Mouse (Mus musculus) frontal cortex, adult (tissue): ENCODE measurements around the gene Kcnn1.

Source experiments
- ATAC-seq: cut with Nextera tagmentation; 2 replicates; pipeline ENCODE4 v1.9.2; 2017; ENCODE audit warnings: mild to moderate bottlenecking, moderate library complexity, mixed read lengths; ENCODE audit not compliant: low TSS enrichment

Gene Kcnn1

GRCm38 (mm10) chr8:70893656-70894384, 30.8 kb upstream of the Kcnn1 start:
- no peak for ATAC-seq

GRCm38 (mm10) chr8:70892896-70893655, 30.0 kb upstream of the Kcnn1 start:
- no peak for ATAC-seq

GRCm38 (mm10) chr8:70892022-70892895, 29.2 kb upstream of the Kcnn1 start, which contains the start of gene Slc5a5:
Gene Slc5a5 (minus strand): TSS chr8:70892757.
- ATAC-seq = no peak

GRCm38 (mm10) chr8:70891356-70891755, 28.3 kb upstream of the Kcnn1 start:
- no peak for ATAC-seq

- no peak for ATAC-seq
Measured at GRCm38 (mm10) chr8:70890656-70891055, 27.6 kb upstream of the Kcnn1 start.

GRCm38 (mm10) chr8:70887669-70888068, 24.6 kb upstream of the Kcnn1 start:
- ATAC-seq = peak; percentile 81

GRCm38 (mm10) chr8:70885612-70886011, 22.6 kb upstream of the Kcnn1 start:
- no peak for ATAC-seq

- no peak for ATAC-seq
Measured at GRCm38 (mm10) chr8:70884683-70885082, 21.6 kb upstream of the Kcnn1 start.

GRCm38 (mm10) chr8:70884186-70884585, 21.1 kb upstream of the Kcnn1 start:
- ATAC-seq = no peak

- peak; percentile 48 for ATAC-seq
Measured at GRCm38 (mm10) chr8:70880546-70880945, 17.5 kb upstream of the Kcnn1 start.

- ATAC-seq = peak; percentile 56
Measured at GRCm38 (mm10) chr8:70880126-70880525, 17.1 kb upstream of the Kcnn1 start.

GRCm38 (mm10) chr8:70879500-70879899, 16.4 kb upstream of the Kcnn1 start:
- peak; percentile 58 for ATAC-seq

- ATAC-seq = no peak
Measured at GRCm38 (mm10) chr8:70878178-70878577, 15.1 kb upstream of the Kcnn1 start.

GRCm38 (mm10) chr8:70876382-70876781, 13.3 kb upstream of the Kcnn1 start:
- ATAC-seq = no peak

- ATAC-seq = no peak
Measured at GRCm38 (mm10) chr8:70874441-70874840, 11.4 kb upstream of the Kcnn1 start.

- ATAC-seq = peak; percentile 73
Measured at GRCm38 (mm10) chr8:70873364-70873985, 10.4 kb upstream of the Kcnn1 start, which contains the start of gene Ccdc124. Gene Ccdc124 (minus strand): TSS chr8:70873935.

GRCm38 (mm10) chr8:70872643-70873363, 9.7 kb upstream of the Kcnn1 start:
- no peak for ATAC-seq

GRCm38 (mm10) chr8:70871195-70871807, 8.2 kb upstream of the Kcnn1 start:
- no peak for ATAC-seq

- peak; percentile 31 for ATAC-seq
Measured at GRCm38 (mm10) chr8:70869601-70870041, 6.6 kb upstream of the Kcnn1 start.

- no peak for ATAC-seq
Measured at GRCm38 (mm10) chr8:70869199-70869571, 6.1 kb upstream of the Kcnn1 start.
